Mouse (Mus musculus): Measurements from ENCODE around the gene H6pd.

H6pd gene

GRCm38 (mm10) chr4:149999510-149999900 lies 9.3 kb downstream of the H6pd start:
- no peak for DNase-seq (ENCODE audit: low spot score in 2 of 2)

- no peak for DNase-seq (ENCODE audit: low spot score in 2 of 2)
Measured at GRCm38 (mm10) chr4:149998786-149999509, 9.9 kb downstream of the H6pd start.

GRCm38 (mm10) chr4:149997999-149998398 lies 10.8 kb downstream of the H6pd start:
- no peak for DNase-seq (ENCODE audit: low spot score in 2 of 2)

DNA sequence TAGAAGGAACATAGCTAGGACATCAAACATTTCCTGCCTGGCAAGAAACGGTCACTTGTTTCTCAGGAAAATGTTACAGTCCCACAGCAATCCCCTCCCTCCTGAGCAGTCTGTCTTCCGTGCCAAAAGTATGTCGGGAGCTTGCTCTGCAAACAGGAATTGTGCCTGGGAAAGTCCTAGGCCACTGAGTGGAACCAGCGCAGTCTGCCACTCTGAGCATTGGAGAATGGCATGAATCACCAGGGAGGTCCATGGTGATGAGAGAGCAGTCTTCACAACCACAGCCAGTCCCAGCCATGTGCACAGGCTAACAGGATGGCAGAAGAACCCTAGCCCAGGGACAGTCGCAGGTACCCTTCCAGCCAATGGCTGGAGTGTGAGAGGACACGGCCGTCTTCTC lies 12.4 kb downstream of the H6pd start:
- DNase-seq (ENCODE audit: low spot score in 2 of 2), result no peak

GRCm38 (mm10) chr4:149995911-149996310 lies 12.9 kb downstream of the H6pd start:
- no peak for DNase-seq (ENCODE audit: low spot score in 2 of 2)

- DNase-seq (ENCODE audit: low spot score in 2 of 2), result no peak
Measured at GRCm38 (mm10) chr4:149994218-149994617, 14.6 kb downstream of the H6pd start.

GRCm38 (mm10) chr4:149992670-149993032 lies 16.2 kb downstream of the H6pd start:
- DNase-seq (ENCODE audit: low spot score in 2 of 2), result no peak

GRCm38 (mm10) chr4:149991755-149992669 lies 16.8 kb downstream of the H6pd start:
- no peak for DNase-seq (ENCODE audit: low spot score in 2 of 2)

DNA sequence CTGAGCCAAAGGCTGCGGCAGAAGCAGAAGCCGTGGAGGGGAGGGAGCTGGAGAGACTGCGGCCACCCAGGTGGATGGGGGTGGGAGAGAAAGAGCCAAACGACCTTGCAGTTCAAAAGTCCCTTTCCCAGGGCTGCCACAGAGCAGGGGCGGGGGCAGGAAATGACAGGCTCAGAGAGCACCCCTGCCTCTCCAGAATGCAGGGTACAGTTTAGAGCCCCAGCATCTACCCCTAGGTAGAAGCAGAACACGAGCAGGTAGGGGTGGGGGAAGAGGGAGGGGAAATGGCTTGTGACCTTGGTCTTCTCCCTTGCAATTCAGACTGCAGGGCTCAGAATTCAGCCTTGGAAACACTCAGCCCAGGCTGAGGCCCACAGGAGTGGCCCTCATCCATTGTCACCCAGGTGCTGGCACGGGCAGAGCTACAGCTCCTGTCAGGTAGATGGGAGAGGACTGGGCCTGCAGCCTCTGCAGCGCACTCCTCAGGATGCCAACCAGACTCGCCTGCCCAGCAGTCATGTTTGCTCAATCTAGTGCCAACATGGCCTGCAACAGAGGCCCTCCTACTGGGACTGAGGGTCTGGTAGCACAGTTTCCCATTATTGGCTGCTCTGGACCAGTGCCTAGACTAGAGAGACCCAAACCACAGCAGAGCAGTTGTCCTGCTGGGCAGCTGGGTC lies 17.7 kb downstream of the H6pd start:
- no peak for DNase-seq (ENCODE audit: low spot score in 2 of 2)

GRCm38 (mm10) chr4:149990212-149990953 lies 18.4 kb downstream of the H6pd start:
- peak; percentile 67 to 74 for DNase-seq (ENCODE audit: low spot score in 2 of 2)

DNA sequence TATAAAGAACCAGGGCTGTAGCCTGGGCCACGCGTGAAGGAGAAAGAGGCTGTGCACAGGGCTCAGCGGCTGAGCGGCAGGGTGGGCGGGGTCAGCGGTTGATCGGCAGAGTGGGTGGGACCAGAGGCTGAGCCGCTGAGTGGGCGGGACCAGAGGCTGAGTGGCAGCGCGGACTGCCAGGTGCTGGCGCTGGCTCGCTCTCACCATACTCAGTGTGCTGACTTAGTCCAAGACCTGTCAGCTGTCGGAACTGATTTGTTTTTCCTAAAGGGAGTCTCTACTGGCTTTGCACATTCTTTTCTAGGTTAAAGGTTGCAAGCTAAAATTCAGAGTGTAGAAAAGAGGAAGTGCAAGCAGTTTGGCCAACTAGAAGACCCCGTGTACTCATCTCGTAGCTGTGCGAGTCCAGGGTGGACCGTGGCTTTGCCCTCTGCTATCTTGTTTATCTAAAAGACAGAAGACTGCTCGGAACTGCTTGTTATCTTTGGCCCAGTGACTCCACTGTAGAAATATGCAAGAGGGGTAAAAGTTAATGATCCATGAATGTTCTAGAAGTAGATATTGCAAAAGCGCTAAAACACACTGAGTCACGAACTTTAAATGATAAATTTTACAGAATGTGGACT lies 19.8 kb downstream of the H6pd start:
- peak; percentile 93 for DNase-seq (ENCODE audit: low spot score in 2 of 2)

GRCm38 (mm10) chr4:149988301-149988700 lies 20.5 kb downstream of the H6pd start:
- DNase-seq (ENCODE audit: low spot score in 2 of 2), result no peak

DNA sequence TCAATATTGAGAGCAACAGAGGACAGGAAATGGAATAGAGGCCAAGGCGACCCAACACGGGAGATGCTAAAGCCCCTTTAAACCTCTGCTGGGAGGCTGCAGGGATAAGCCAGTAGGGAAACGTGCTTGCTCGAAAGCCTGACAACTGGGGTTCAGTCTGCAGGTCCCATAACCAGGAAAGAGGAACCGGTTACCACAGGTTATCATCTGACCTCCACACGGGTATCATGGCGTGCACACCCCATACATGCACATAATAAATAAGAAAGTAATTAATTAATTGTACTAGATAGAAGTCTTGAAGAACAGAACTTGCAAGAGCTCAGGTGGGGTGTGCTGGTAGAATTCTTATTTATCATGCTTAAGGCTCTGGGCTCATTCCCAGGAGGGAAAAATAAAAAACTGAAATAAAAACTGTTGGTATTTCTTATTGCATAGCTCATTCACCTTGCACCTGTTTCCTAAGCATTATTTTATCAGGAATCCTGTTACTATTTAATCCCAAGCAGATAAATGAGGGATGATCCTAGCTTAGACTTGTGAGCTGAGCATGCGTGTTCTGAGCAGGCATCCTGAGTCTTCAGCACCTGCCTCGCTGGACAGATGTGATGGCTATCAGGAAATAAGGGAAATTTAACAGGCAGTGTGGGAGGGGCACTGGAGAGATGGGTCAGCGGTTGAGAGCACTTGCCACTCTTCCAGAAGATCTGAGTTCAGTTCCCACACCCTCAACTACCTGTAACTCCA lies 22.0 kb downstream of the H6pd start:
- no peak for DNase-seq (ENCODE audit: low spot score in 2 of 2)

- no peak for DNase-seq (ENCODE audit: low spot score in 2 of 2)
Measured at GRCm38 (mm10) chr4:149983921-149984645, 24.7 kb downstream of the H6pd start.

- DNase-seq (ENCODE audit: low spot score in 2 of 2), result no peak
Measured at GRCm38 (mm10) chr4:149982154-149982553, 26.7 kb downstream of the H6pd start.

- peak; percentile 86 to 90 for DNase-seq (ENCODE audit: low spot score in 2 of 2)
Measured at GRCm38 (mm10) chr4:149979819-149980308, 29.0 kb downstream of the H6pd start.

DNA sequence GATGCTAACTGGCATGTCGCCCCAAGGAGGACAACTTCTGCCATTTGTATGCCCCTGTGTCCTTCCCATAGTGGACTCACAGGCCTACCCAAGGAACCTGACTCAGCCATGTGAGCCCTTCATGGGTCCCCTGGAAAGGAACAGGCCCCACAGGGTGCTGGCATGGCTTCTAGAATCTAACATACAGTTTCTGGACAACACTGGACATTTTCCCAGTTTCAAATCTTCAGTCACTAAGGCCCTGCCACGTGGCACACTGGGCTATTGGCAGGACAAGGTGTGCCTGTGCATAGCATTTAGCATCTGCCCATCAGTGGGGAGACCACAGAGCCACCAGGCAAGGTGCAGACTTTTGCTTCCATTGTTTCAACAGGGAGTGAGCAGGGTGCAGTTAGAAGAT lies 30.0 kb downstream of the H6pd start:
- DNase-seq (ENCODE audit: low spot score in 2 of 2), result no peak

- peak in 1 of 2 experiments; percentile 58 for DNase-seq (ENCODE audit: low spot score in 2 of 2)
Measured at GRCm38 (mm10) chr4:149977801-149978544, 30.9 kb downstream of the H6pd start.

GRCm38 (mm10) chr4:149977181-149977580 lies 31.6 kb downstream of the H6pd start:
- DNase-seq (ENCODE audit: low spot score in 2 of 2), result no peak
